Mouse (Mus musculus) heart, postnatal 36 days (tissue): ENCODE data around the gene Atp8a2. TPM values are rescaled to one million over a fixed set of nuclear protein-coding genes. Genes with fewer than 3 reads are reported as not detected.

ENCODE experiments used
- microRNA-seq, 2 experiments: library from miRNA; unstranded; fragments of <30 nt; microRNA quantifications; one replicate each; pipeline ENCODE4 v1.2.0; 2021; ENCODE audit warnings: borderline number of aligned reads in 2 of 2
- total RNA-seq, 2 experiments: library from RNA; stranded (reverse); gene quantifications; 2 replicates each; pipeline ENCODE4 v1.2.3; 2021

Atp8a2 gene
- total RNA-seq, 2 experiments from 2014 or later: 4.4 to 5.0 TPM

Small RNA genes within 50 kb of the gene (microRNA-seq; reads per million reads assigned to microRNA genes)
- 0 reads per million in 2 experiments for gene Mir719

Other genes with a start within 250 kb of the Atp8a2 start
- not detected for gene Nupl1, start 54.3 kb upstream of the Atp8a2 start, total RNA-seq
- 10 to 100 TPM; 28.4 to 30.9 TPM for gene Gm49336, start 54.3 kb upstream of the Atp8a2 start, total RNA-seq
- gene Mtmr6, start 68.0 kb upstream of the Atp8a2 start, total RNA-seq: 10 to 100 TPM; 31.4 TPM
- not detected for gene Amer2, start 176.1 kb upstream of the Atp8a2 start, total RNA-seq